Mouse (Mus musculus) kidney, postnatal 25 days (tissue): ENCODE measurements around the gene Cyb5r1.

Experiments used
- DNase-seq, 2 experiments: peaks; one replicate each; pipeline ENCODE4 v3.0.0; 2021; ENCODE audit warnings: mixed read lengths in 2 of 2

Gene Cyb5r1

DNA sequence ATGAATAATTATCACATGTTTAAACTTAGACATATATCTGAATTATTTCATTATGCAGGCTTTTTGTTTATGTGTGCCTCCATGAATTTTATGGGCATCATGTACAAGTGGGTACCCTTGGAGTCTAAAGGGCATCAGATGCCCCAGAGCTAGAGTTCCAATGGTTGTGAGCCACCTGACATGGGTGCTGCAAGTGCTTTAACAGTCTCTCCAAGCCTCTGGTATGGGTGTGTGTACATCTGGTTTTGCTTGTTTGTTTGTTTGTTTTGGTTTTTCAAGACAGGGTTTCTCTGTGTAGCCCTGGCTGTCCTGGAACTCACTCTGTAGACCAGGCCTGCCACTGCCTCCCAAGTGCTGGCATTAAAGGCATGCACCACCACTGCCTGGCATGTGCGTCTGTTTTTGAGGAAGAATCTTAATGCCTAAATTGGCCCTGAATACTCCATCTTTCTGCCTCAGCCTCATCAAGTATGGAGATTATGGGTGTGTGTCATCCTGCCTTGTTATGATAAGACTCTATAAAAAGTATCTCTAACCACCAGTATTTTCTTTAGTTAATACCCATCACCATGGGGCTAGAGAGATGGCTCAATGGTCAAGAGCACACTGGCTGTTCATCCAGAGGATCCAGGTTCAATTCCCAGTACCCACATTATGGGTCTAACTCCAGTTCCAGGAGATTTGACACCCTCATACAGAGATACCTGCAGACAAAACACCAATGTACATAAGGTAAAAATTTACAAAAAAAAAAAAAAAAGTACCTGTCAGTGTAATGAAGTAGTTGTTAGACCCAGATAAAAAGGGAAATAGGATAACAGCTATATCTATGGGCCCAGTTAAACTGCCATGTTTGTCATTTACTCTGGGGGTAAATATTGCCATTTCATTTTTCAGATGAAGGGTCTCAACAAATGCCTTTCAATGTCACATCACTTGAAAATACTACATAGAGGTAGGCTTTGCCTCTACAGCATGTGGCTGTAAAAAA lies 55.2 kb downstream of the Cyb5r1 start:
- DNase-seq, result no peak
